Mouse (Mus musculus) stomach, embryonic 15.5 days (tissue): ENCODE results near the gene Llgl2. TPM values are rescaled to one million over a fixed set of nuclear protein-coding genes. Genes with fewer than 3 reads are reported as not detected.
A peak's percentile ranks its signal among the peaks of the same experiment; 100 is the strongest.

Experiments used
- ATAC-seq: fragments of 200-750 bp; cut with Nextera tagmentation; 2 replicates; pipeline ENCODE4 v1.8.0; 2017; ENCODE audit warnings: low read depth, moderate number of reproducible peaks, moderate TSS enrichment; ENCODE audit not compliant: insufficient read depth, low FRiP score
- H3K27ac ChIP-seq: fragments of 300-500 bp; sonication (generic); 2 replicates; pipeline ENCODE4 v1.5.1; 2015; ENCODE audit warnings: mild to moderate bottlenecking, inconsistent platforms
- H3K27me3 ChIP-seq: fragments of 300-500 bp; sonication (generic); replicated peaks from 2 replicates; pipeline ENCODE4 v1.6.1; 2015; ENCODE audit warnings: inconsistent platforms
- H3K36me3 ChIP-seq: fragments of 300-500 bp; sonication (generic); 2 replicates; pipeline ENCODE4 v1.6.1; 2015; ENCODE audit warnings: inconsistent platforms
- H3K4me1 ChIP-seq: fragments of 300-500 bp; sonication (generic); 2 replicates; pipeline ENCODE4 v1.6.1; 2015; ENCODE audit warnings: inconsistent platforms
- H3K4me2 ChIP-seq: fragments of 300-500 bp; sonication (generic); 2 replicates; pipeline ENCODE4 v1.6.1; 2015; ENCODE audit warnings: mild to moderate bottlenecking, inconsistent platforms
- H3K4me3 ChIP-seq: fragments of 300-500 bp; sonication (generic); replicated peaks from 2 replicates; pipeline ENCODE4 v1.5.1; 2015; ENCODE audit warnings: inconsistent platforms
- H3K9ac ChIP-seq: fragments of 300-500 bp; sonication (generic); 2 replicates; pipeline ENCODE4 v1.6.1; 2015; ENCODE audit warnings: inconsistent platforms
- H3K9me3 ChIP-seq: fragments of 300-500 bp; sonication (generic); 2 replicates; pipeline ENCODE4 v1.6.1; 2016; ENCODE audit warnings: inconsistent platforms
- WGBS: fragments of 180-500 bp; shearing (Covaris S2); methylation state at CpG from one replicate; pipeline ENCODE4 v1.1.7; 2015; 5-methylcytosine and 5-hydroxymethylcytosine counted together
- polyA plus RNA-seq: library from polyadenylated mRNA; unstranded; fragments of >200 nt; fragmentation: Nextera tagmentation; extraction: Ambion mirVana; gene quantifications from 2 replicates; pipeline ENCODE4 v1.2.1, GENCODE M21; 2015

The Llgl2 gene
- polyA plus RNA-seq, 1 experiment from 2014 or later: 61.5 TPM

GRCm38 (mm10) chr11:115859143-115859945, 35.5 kb downstream of the Llgl2 start:
- H3K4me1 ChIP-seq: peaks cover 13% of the 10 kb centered on the region
- peak overlapping the region; percentile 45 for H3K4me3 ChIP-seq
- H3K4me2 ChIP-seq: peak overlapping the region; percentile 75
- peak; percentile 80 for ATAC-seq
- H3K9ac ChIP-seq: peak overlapping the region; percentile 1; the same call in 1 of the 2 replicates
- WGBS: 1% methylated on average over 75 of the region's 75 CpGs
- H3K27ac ChIP-seq: no peak overlapping the region
- peaks cover 38% of the 10 kb centered on the region for H3K27me3 ChIP-seq
- H3K9me3 ChIP-seq: no peaks in the 10 kb centered on the region
- H3K36me3 ChIP-seq: 0 out of 2 replicates have a peak, but pooled peaks cover under 1% of the 10 kb centered on the region

GRCm38 (mm10) chr11:115863895-115864294, 40.0 kb downstream of the Llgl2 start:
- peaks cover 26% of the 10 kb centered on the region for H3K27me3 ChIP-seq
- H3K4me1 ChIP-seq: peaks cover 7% of the 10 kb centered on the region
- no peak overlapping the region for H3K27ac ChIP-seq
- 84% methylated on average over 8 of the region's 8 CpGs for WGBS
- no peak overlapping the region for H3K9ac ChIP-seq
- no peak overlapping the region for H3K4me2 ChIP-seq
- H3K36me3 ChIP-seq: no peaks in the 10 kb centered on the region
- ATAC-seq: no peak
- H3K9me3 ChIP-seq: no peaks in the 10 kb centered on the region
- H3K4me3 ChIP-seq: no peak overlapping the region

GRCm38 (mm10) chr11:115869393-115869792, 45.5 kb downstream of the Llgl2 start:
- Histone ChIP-seq H3K27ac (peak overlapping the region; percentile 40; the same call in 1 of the 2 replicates), H3K4me1 (peaks cover 3% of the 10 kb centered on the region; the same call in 1 of the 2 replicates), H3K9me3 (no peaks in the 10 kb centered on the region), H3K9ac (no peak overlapping the region), H3K36me3 (no peaks in the 10 kb centered on the region), H3K27me3 (no peaks in the 10 kb centered on the region), H3K4me3 (no peak overlapping the region), H3K4me2 (no peak overlapping the region)
- ATAC-seq: peak; percentile 33; the same call in 1 of the 2 replicates
- 63% methylated on average over 8 of the region's 8 CpGs for WGBS

GRCm38 (mm10) chr11:115872437-115872836, 48.6 kb downstream of the Llgl2 start:
- WGBS: 46% methylated on average over 4 of the region's 4 CpGs
- Histone ChIP-seq H3K36me3 (no peaks in the 10 kb centered on the region), H3K4me3 (no peak overlapping the region), H3K27ac (no peak overlapping the region), H3K9me3 (no peaks in the 10 kb centered on the region), H3K4me1 (peaks cover 7% of the 10 kb centered on the region; the same call in 1 of the 2 replicates), H3K9ac (no peak overlapping the region), H3K27me3 (no peaks in the 10 kb centered on the region), H3K4me2 (no peak overlapping the region)
- ATAC-seq: no peak

GRCm38 (mm10) chr11:115875935-115876334, 52.1 kb downstream of the Llgl2 start:
- Histone ChIP-seq H3K4me2 (no peak overlapping the region), H3K9me3 (no peaks in the 10 kb centered on the region), H3K9ac (no peak overlapping the region), H3K4me1 (peaks cover 7% of the 10 kb centered on the region; the same call in 1 of the 2 replicates), H3K27ac (no peak overlapping the region), H3K36me3 (no peaks in the 10 kb centered on the region), H3K4me3 (no peak overlapping the region), H3K27me3 (no peaks in the 10 kb centered on the region)
- no peak for ATAC-seq
- WGBS: 88% methylated on average over 3 of the region's 3 CpGs

GRCm38 (mm10) chr11:115876438-115876837, 52.6 kb downstream of the Llgl2 start:
- Histone ChIP-seq H3K36me3 (no peaks in the 10 kb centered on the region), H3K27ac (0 out of 2 replicates have a peak overlapping the region, but pooled peaks have one; percentile 2), H3K4me2 (no peak overlapping the region), H3K9me3 (no peaks in the 10 kb centered on the region), H3K4me3 (no peak overlapping the region), H3K4me1 (peaks cover 7% of the 10 kb centered on the region; the same call in 1 of the 2 replicates), H3K9ac (no peak overlapping the region), H3K27me3 (no peaks in the 10 kb centered on the region)
- ATAC-seq: no peak
- 82% methylated on average over 5 of the region's 5 CpGs for WGBS

- H3K9me3 ChIP-seq: no peaks in the 10 kb centered on the region
- peak; percentile 38 for ATAC-seq
- WGBS: 42% methylated on average over 6 of the region's 6 CpGs
- no peaks in the 10 kb centered on the region for H3K27me3 ChIP-seq
- H3K4me3 ChIP-seq: peak overlapping the region; percentile 8; the same call in 1 of the 2 replicates
- H3K4me1 ChIP-seq: peaks cover 7% of the 10 kb centered on the region; the same call in 1 of the 2 replicates
- H3K4me2 ChIP-seq: 0 out of 2 replicates have a peak overlapping the region, but pooled peaks have one; percentile 27
- no peaks in the 10 kb centered on the region for H3K36me3 ChIP-seq
- no peak overlapping the region for H3K9ac ChIP-seq
- H3K27ac ChIP-seq: peak overlapping the region; percentile 18; the same call in 1 of the 2 replicates
Measured at GRCm38 (mm10) chr11:115877174-115877755, 53.4 kb downstream of the Llgl2 start.

GRCm38 (mm10) chr11:115878071-115878470, 54.2 kb downstream of the Llgl2 start:
- Histone ChIP-seq H3K27me3 (0 out of 2 replicates have a peak, but pooled peaks cover 3% of the 10 kb centered on the region), H3K36me3 (no peaks in the 10 kb centered on the region), H3K4me1 (0 out of 2 replicates have a peak, but pooled peaks cover 4% of the 10 kb centered on the region), H3K27ac (0 out of 2 replicates have a peak overlapping the region, but pooled peaks have one; percentile 35), H3K9ac (no peak overlapping the region), H3K4me2 (0 out of 2 replicates have a peak overlapping the region, but pooled peaks have one; percentile 10), H3K4me3 (peak overlapping the region; percentile 8; the same call in 1 of the 2 replicates), H3K9me3 (no peaks in the 10 kb centered on the region)
- WGBS: 72% methylated on average over 8 of the region's 8 CpGs
- 0 out of 2 replicates have a peak, but pooled peaks have one; percentile 17 for ATAC-seq

GRCm38 (mm10) chr11:115881002-115881401, 57.2 kb downstream of the Llgl2 start:
- WGBS: 26% methylated on average over 5 of the region's 5 CpGs
- H3K4me3 ChIP-seq: no peak overlapping the region
- no peak for ATAC-seq

GRCm38 (mm10) chr11:115883251-115883650, 59.4 kb downstream of the Llgl2 start:
- Histone ChIP-seq H3K9ac (no peak overlapping the region), H3K4me2 (no peak overlapping the region), H3K9me3 (no peaks in the 10 kb centered on the region), H3K4me1 (no peaks in the 10 kb centered on the region), H3K4me3 (no peak overlapping the region), H3K27ac (no peak overlapping the region), H3K27me3 (0 out of 2 replicates have a peak, but pooled peaks cover 3% of the 10 kb centered on the region), H3K36me3 (no peaks in the 10 kb centered on the region)
- 26% methylated on average over 16 of the region's 17 CpGs for WGBS
- ATAC-seq: no peak

More at GRCm38 (mm10) chr11:115881002-115881401, 57.2 kb downstream of the Llgl2 start:
- H3K9me3 ChIP-seq: no peaks in the 10 kb centered on the region
- H3K36me3 ChIP-seq: no peaks in the 10 kb centered on the region
- no peak overlapping the region for H3K9ac ChIP-seq
- H3K4me1 ChIP-seq: 0 out of 2 replicates have a peak, but pooled peaks cover 4% of the 10 kb centered on the region
- H3K27me3 ChIP-seq: 0 out of 2 replicates have a peak, but pooled peaks cover 3% of the 10 kb centered on the region
- no peak overlapping the region for H3K27ac ChIP-seq
- H3K4me2 ChIP-seq: no peak overlapping the region

- no peak overlapping the region for H3K4me2 ChIP-seq
- H3K36me3 ChIP-seq: no peaks in the 10 kb centered on the region
- no peak overlapping the region for H3K9ac ChIP-seq
- ATAC-seq: no peak
- no peaks in the 10 kb centered on the region for H3K4me1 ChIP-seq
- no peaks in the 10 kb centered on the region for H3K9me3 ChIP-seq
- no peak overlapping the region for H3K4me3 ChIP-seq
- 0 out of 2 replicates have a peak, but pooled peaks cover 3% of the 10 kb centered on the region for H3K27me3 ChIP-seq
- WGBS: 87% methylated on average over 3 of the region's 3 CpGs
- H3K27ac ChIP-seq: no peak overlapping the region
Measured at GRCm38 (mm10) chr11:115884361-115884760, 60.5 kb downstream of the Llgl2 start.
